Mouse (Mus musculus): ENCODE measurements around the gene Syt15. TPM values are rescaled to one million over a fixed set of nuclear protein-coding genes. Genes with fewer than 3 reads are reported as not detected.

The Syt15 gene
- polyA plus RNA-seq (2016; fragmentation: Nextera tagmentation; extraction: Ambion mirVana) = 0.06 and 0.10 TPM in 2 replicates

DNA sequence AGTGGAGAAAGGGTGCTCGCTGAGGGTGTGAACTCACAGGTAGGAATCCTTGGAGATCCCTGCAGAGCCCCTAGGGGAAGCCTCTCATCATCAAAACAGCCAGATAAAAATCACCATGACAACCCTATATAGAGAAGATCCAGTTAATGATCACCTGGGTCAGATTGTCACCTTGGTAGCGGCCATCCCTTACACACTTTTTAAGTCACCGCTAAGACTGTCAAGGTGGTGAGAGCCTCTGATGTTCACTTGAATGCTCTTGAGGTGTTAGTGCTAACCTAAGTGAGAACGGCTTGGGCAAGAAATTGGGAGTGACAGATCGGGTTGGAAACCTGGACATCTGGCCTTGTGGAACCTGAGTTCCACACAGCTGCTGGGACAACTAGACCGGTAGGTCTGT is at the start of gene Syt15:
Syt15 (plus strand) TSS at position 301 of the 400 bp plus-strand sequence.
- Histone ChIP-seq H3K9me3 (no peaks in the 10 kb centered on the region), H3K4me3 (peak within 1 kb of the TSS; percentile 44), H3K36me3 (replicated peaks) (no peaks in the 10 kb centered on the region), H3K4me1 (peaks cover 7% of the 10 kb centered on the region), H3K27ac (no peak within 1 kb of the TSS), H3K27me3 (ENCODE audit: poor library complexity, severe bottlenecking) (peaks cover 45% of the 10 kb centered on the region)
- 75% methylated on average over 6 of the region's 6 CpGs for WGBS
- DNase-seq (ENCODE audit: extremely low spot score, low spot score) = no peak

DNA sequence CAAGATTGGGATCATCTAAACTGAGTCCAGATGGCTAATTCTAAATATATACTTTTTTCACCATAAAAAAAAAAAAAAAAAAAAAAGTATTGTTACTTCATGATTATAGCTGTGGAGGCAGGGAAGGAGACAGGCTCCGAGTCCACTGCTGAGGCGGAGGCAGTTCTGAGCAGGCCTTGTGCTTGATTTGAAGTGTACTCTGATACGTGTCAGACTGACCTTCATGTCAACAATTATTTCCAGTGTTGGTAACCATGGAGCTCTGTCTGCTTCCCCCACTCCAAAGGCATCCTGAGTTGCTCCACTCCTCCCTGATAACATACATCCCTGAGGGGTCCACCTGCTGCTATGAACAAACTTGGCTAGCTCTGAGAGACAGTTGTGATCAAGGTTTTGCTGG is 48.3 kb upstream of the Syt15 start:
- H3K4me3 ChIP-seq = no peak overlapping the region
- no peaks in the 10 kb centered on the region for H3K9me3 ChIP-seq
- no peaks in the 10 kb centered on the region for H3K27me3 ChIP-seq (ENCODE audit: poor library complexity, severe bottlenecking)
- H3K36me3 ChIP-seq (replicated peaks) = no peaks in the 10 kb centered on the region
- no peak for DNase-seq (ENCODE audit: extremely low spot score, low spot score)
- H3K4me1 ChIP-seq = no peaks in the 10 kb centered on the region
- no peak overlapping the region for H3K27ac ChIP-seq
- 90% methylated on average over 3 of the region's 3 CpGs for WGBS

DNA sequence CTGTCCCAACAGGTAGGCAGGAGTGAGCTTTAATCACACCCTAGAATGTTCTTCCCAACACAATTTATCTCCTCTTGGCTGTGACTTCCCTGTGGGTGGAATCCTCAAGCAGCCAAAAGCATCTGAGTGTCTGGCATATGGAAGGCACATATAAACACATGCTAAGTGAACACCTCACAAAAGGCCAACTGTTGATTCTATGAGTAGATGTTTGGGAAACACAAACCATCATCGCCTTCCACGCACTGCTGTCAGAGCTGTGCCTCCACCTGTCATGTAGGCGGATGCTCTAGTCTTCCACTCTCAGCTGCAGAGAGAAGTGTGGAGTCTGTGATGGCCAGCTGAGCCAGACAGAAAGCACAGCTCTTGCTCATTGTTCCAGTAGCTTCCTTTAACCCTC is 40.0 kb upstream of the Syt15 start:
- Histone ChIP-seq H3K9me3 (peaks cover 6% of the 10 kb centered on the region), H3K36me3 (replicated peaks) (no peaks in the 10 kb centered on the region), H3K4me3 (no peak overlapping the region), H3K4me1 (no peaks in the 10 kb centered on the region), H3K27ac (no peak overlapping the region), H3K27me3 (ENCODE audit: poor library complexity, severe bottlenecking) (no peaks in the 10 kb centered on the region)
- DNase-seq (ENCODE audit: extremely low spot score, low spot score) = no peak
- WGBS = 87% methylated on average over 3 of the region's 3 CpGs

GRCm38 (mm10) chr14:34183101-34183500 is 36.3 kb upstream of the Syt15 start:
- Histone ChIP-seq H3K4me3 (no peak overlapping the region), H3K27ac (no peak overlapping the region), H3K9me3 (peaks cover 6% of the 10 kb centered on the region), H3K27me3 (ENCODE audit: poor library complexity, severe bottlenecking) (no peaks in the 10 kb centered on the region), H3K4me1 (no peaks in the 10 kb centered on the region), H3K36me3 (replicated peaks) (no peaks in the 10 kb centered on the region)
- DNase-seq (ENCODE audit: extremely low spot score, low spot score) = no peak
- 93% methylated on average over 1 of the region's 1 CpGs for WGBS

DNA sequence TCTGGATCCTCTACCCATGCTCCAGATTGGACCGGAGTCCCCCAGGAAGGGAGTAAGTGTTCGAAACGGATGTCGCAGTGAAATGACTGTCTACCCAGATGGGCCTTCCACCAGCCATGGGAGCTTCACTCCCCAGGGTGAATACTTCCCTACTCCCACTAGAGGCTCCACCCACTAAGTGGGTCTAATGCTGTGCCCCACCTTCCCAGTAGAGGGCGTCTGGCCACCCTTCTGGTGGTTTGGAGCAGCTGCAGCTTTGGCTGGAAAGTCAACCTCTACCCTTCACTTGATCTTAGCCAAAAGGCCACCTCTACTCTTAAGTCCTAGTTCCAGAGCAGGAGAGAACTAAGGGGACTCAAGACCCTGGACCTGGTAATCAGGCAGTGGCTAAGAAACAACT is 30.8 kb upstream of the Syt15 start:
- Histone ChIP-seq H3K4me1 (no peaks in the 10 kb centered on the region), H3K4me3 (no peak overlapping the region), H3K36me3 (replicated peaks) (no peaks in the 10 kb centered on the region), H3K27me3 (ENCODE audit: poor library complexity, severe bottlenecking) (no peaks in the 10 kb centered on the region), H3K27ac (no peak overlapping the region), H3K9me3 (no peaks in the 10 kb centered on the region)
- WGBS = 59% methylated on average over 5 of the region's 5 CpGs
- DNase-seq (ENCODE audit: extremely low spot score, low spot score) = no peak

DNA sequence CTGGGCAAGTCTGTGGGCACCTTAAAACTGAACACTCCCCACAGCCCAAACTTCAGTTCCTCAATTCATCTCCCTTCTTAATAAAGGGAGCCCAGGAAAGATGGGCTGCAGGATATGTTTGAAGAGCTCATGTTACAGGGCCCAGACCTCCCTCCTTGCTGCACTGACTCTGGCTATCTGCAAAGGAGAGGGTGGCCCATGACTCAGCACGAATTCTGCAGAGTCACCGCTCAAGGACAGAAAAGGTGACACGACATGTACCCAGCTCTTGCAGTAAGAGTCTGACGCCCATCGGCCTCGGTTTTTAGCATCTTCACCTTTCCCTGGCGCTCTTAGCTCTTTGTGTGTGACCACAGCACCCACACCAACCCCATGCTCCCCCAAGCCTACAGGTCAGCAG is 29.0 kb upstream of the Syt15 start:
- Histone ChIP-seq H3K36me3 (replicated peaks) (no peaks in the 10 kb centered on the region), H3K9me3 (no peaks in the 10 kb centered on the region), H3K4me3 (no peak overlapping the region), H3K4me1 (no peaks in the 10 kb centered on the region), H3K27me3 (ENCODE audit: poor library complexity, severe bottlenecking) (no peaks in the 10 kb centered on the region; the same call in 1 of the 2 replicates), H3K27ac (no peak overlapping the region)
- WGBS = 80% methylated on average over 7 of the region's 7 CpGs
- DNase-seq (ENCODE audit: extremely low spot score, low spot score) = no peak

DNA sequence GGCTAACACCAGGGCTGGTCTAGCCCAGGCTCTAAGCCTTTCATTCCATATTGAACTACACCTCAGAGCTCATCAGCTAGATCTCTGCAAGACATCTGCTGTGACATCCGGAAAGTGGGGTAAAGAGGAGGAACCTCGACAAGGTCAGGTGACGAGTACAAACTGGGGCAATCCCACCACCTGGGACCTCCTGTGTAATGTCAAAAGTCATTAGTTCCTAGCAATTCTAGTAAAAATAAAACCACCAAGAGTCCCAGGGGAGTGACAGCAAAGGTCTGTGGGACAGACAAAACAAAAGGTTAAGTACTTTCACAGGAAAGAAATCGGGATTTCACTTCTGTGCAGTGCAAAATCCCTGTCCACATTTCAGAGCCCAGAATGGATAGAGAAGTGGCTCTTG is 25.5 kb upstream of the Syt15 start:
- H3K4me3 ChIP-seq = no peak overlapping the region
- no peaks in the 10 kb centered on the region for H3K9me3 ChIP-seq
- peaks cover 2% of the 10 kb centered on the region; the same call in 1 of the 2 replicates for H3K27me3 ChIP-seq (ENCODE audit: poor library complexity, severe bottlenecking)
- no peak for DNase-seq (ENCODE audit: extremely low spot score, low spot score)
- peaks cover 12% of the 10 kb centered on the region for H3K4me1 ChIP-seq
- WGBS = 84% methylated on average over 4 of the region's 4 CpGs
- H3K36me3 ChIP-seq (replicated peaks) = no peaks in the 10 kb centered on the region
- no peak overlapping the region for H3K27ac ChIP-seq

DNA sequence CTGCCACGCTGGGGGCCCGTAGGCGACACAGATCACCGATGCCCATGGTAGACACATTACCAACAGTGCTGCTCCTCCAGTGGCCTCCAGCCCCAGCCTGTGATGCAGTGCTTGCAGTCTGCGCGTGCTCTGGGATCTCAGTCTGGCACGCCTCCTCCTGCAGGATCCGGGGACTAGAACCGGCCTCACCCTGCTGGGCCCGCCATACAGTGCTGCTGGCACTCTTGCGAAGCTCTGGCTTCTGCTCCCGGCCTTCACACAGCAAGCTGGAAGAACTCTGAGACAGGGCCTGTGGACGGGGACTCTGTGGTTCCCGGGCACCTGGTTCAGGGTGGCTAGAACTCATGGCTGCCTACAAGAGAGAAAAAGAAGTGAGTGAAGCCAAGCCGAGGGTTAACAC is 23.9 kb upstream of the Syt15 start:
- WGBS = 89% methylated on average over 15 of the region's 15 CpGs
- H3K27ac ChIP-seq = 0 out of 2 replicates have a peak overlapping the region, but pooled peaks have one; percentile 17

GRCm38 (mm10) chr14:34196706-34197105 is 22.7 kb upstream of the Syt15 start:
- DNase-seq (ENCODE audit: extremely low spot score, low spot score) = no peak
- Histone ChIP-seq H3K4me3 (no peak overlapping the region), H3K36me3 (replicated peaks) (no peaks in the 10 kb centered on the region), H3K9me3 (no peaks in the 10 kb centered on the region), H3K27me3 (ENCODE audit: poor library complexity, severe bottlenecking) (peaks cover 26% of the 10 kb centered on the region), H3K27ac (peak overlapping the region; percentile 48; the same call in 1 of the 2 replicates), H3K4me1 (peaks cover 27% of the 10 kb centered on the region)
- WGBS = 60% methylated on average over 4 of the region's 4 CpGs

More for the DNA sequence above, 23.9 kb upstream of the Syt15 start:
- no peaks in the 10 kb centered on the region for H3K9me3 ChIP-seq
- DNase-seq (ENCODE audit: extremely low spot score, low spot score) = no peak
- no peaks in the 10 kb centered on the region for H3K36me3 ChIP-seq (replicated peaks)
- no peak overlapping the region for H3K4me3 ChIP-seq
- H3K27me3 ChIP-seq (ENCODE audit: poor library complexity, severe bottlenecking) = peaks cover 18% of the 10 kb centered on the region
- peaks cover 15% of the 10 kb centered on the region for H3K4me1 ChIP-seq

DNA sequence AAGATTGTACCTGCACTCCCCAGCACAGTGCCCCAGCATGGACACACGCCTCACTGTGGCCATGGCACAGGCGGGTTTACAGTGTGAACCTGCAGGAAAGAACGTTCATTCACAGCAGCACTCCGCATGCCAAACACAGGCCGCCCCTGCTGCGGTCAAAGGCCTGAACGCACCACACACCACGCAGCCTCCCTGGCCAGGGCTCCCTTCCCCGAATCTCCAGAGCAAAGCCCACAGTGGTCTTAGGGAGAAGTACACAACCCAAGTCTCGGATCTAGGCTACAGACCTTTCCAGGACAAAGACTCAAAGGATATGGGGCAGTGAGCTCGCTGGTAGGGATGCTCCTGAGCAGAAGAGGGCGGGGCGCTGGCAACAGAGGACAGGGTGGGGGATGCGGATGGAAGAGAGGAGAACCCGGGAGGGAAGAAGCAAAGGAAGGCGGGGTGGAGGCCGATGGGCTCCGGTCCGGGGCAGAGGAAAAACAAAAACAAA is 18.6 kb upstream of the Syt15 start:
- H3K27ac ChIP-seq = peak overlapping the region; percentile 68
- H3K27me3 ChIP-seq (ENCODE audit: poor library complexity, severe bottlenecking) = peaks cover 41% of the 10 kb centered on the region
- WGBS = 2% methylated on average over 19 of the region's 19 CpGs
- peaks cover 28% of the 10 kb centered on the region for H3K4me1 ChIP-seq
- no peaks in the 10 kb centered on the region for H3K9me3 ChIP-seq
- peak; percentile 35 for DNase-seq (ENCODE audit: extremely low spot score, low spot score)
- no peaks in the 10 kb centered on the region for H3K36me3 ChIP-seq (replicated peaks)
- peak overlapping the region; percentile 88 for H3K4me3 ChIP-seq

DNA sequence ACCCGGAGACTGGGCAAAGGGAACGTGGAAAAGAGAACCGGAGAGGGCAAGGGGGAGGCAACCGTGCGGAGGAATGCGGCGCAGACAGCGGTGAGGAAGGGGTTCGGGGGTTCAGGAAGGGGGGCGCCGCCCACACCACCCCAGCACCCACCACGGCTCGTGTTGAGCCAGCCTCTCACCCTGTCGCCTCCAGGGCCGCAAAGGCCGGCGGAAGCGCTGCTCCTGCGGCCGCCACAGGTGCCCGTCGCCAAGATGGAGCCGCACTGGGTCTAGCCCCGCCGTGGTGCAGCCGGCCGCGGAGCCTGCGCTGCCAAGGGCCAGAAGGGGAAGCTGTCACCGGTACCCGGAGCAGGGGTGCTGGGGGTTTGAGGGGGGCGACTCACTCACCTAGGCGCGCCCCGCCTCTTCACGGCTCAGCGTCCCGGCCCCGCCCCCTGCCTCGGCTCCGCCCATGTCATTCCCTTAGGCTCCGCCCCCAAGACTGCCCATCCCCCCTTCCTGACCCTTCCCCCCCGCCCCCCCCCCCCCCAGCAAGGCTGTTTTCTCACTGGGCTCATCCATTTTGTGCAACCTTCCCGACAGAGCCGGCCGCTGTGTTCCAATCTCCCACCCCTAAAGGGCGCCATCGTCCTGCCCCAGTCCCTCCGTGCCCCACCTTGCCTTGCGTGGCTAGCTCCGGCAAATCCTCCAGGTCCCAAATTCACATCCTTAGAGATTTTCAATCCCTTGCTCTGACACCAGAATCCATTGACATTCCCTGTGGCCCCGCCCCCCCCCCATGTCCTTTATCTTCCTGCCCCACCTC is 18.0 kb upstream of the Syt15 start, which contains the start of gene Gprin2:
Gprin2 (minus strand) TSS at position 423 of the 805 bp plus-strand sequence.
- Histone ChIP-seq H3K9me3 (no peaks in the 10 kb centered on the region), H3K4me3 (peak within 1 kb of the TSS; percentile 88), H3K4me1 (peaks cover 23% of the 10 kb centered on the region), H3K36me3 (replicated peaks) (no peaks in the 10 kb centered on the region), H3K27ac (peak within 1 kb of the TSS; percentile 68), H3K27me3 (ENCODE audit: poor library complexity, severe bottlenecking) (peaks cover 41% of the 10 kb centered on the region)
- peak; percentile 45 for DNase-seq (ENCODE audit: extremely low spot score, low spot score)
- 2% methylated on average over 42 of the region's 52 CpGs for WGBS

DNA sequence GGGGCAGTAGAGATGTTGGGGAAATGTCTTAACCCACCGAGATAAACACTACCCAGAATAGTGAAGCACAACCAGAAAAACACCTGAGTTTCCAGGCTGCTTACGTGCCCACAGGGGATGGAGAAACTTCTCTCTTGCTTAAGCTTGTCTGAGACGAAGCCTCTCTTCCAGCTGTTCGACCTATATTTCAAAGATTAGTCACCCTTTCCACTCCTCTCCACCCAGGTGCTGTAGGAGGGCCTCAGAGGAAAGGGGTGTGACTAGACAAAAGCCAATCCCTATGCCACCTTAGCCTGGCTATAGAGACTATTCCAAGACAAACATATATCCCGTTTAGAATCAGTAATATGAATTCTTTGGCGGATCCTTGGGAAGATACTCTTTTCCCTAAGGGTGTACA is 11.4 kb upstream of the Syt15 start:
- DNase-seq (ENCODE audit: extremely low spot score, low spot score) = no peak
- Histone ChIP-seq H3K27me3 (ENCODE audit: poor library complexity, severe bottlenecking) (peaks cover 3% of the 10 kb centered on the region), H3K4me3 (no peak overlapping the region), H3K4me1 (no peaks in the 10 kb centered on the region), H3K9me3 (no peaks in the 10 kb centered on the region), H3K27ac (no peak overlapping the region), H3K36me3 (replicated peaks) (no peaks in the 10 kb centered on the region)
- WGBS = 81% methylated on average over 6 of the region's 6 CpGs

DNA sequence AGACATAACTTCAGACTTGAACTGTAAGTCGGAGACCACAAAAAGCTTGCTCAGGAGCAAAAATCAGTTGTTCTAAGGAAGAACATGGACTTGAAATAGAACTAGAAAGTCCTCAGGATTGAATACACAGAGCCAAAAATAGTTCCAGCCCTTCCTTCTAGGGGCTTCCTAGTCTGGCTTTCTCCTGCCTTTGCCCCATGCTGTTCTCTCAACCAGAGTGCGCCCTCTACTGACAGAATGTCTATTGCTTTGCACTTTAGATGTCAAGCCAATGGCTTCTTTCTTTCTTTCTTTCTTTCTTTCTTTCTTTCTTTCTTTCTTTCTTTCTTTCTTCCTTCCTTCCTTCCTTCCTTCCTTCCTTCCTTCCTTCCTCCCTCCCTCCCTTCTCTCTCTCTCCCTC is 10.7 kb upstream of the Syt15 start:
- no peaks in the 10 kb centered on the region for H3K9me3 ChIP-seq
- H3K27ac ChIP-seq = no peak overlapping the region
- no peaks in the 10 kb centered on the region for H3K4me1 ChIP-seq
- H3K36me3 ChIP-seq (replicated peaks) = no peaks in the 10 kb centered on the region
- H3K4me3 ChIP-seq = no peak overlapping the region
- H3K27me3 ChIP-seq (ENCODE audit: poor library complexity, severe bottlenecking) = no peaks in the 10 kb centered on the region
- 49% methylated on average over 2 of the region's 2 CpGs for WGBS
- DNase-seq (ENCODE audit: extremely low spot score, low spot score) = no peak
